Mouse (Mus musculus) hindbrain, embryonic 14.5 days (tissue): ENCODE results near the gene Eif4b. TPM values are rescaled to one million over a fixed set of nuclear protein-coding genes. Genes with fewer than 3 reads are reported as not detected.
A peak's percentile ranks its signal among the peaks of the same experiment; 100 is the strongest.

ENCODE experiments used
- ATAC-seq: fragments of 200-750 bp; cut with Nextera tagmentation; 2 replicates; pipeline ENCODE4 v1.8.0; 2017; ENCODE audit warnings: moderate number of reproducible peaks, mild to moderate bottlenecking, moderate TSS enrichment, moderate library complexity; ENCODE audit not compliant: low FRiP score
- DNase-seq: peaks from one replicate; pipeline ENCODE4 v3.0.0-alpha.2; 2015; ENCODE audit warnings: low spot score
- H3K27ac ChIP-seq: fragments of 300-500 bp; sonication (generic); 2 replicates; pipeline ENCODE4 v1.5.1; 2014; ENCODE audit warnings: mild to moderate bottlenecking, moderate library complexity
- H3K27me3 ChIP-seq: fragments of 300-500 bp; sonication (generic); 2 replicates; pipeline ENCODE4 v1.6.1; 2014; ENCODE audit warnings: mild to moderate bottlenecking, low read length, mixed read lengths; ENCODE audit not compliant: control insufficient read depth, insufficient read depth
- H3K36me3 ChIP-seq: fragments of 300-500 bp; sonication (generic); replicated peaks from 2 replicates; pipeline ENCODE4 v1.6.1; 2014; ENCODE audit not compliant: control insufficient read depth, insufficient read depth
- H3K4me1 ChIP-seq: fragments of 300-500 bp; sonication (generic); replicated peaks from 2 replicates; pipeline ENCODE4 v1.6.1; 2014; ENCODE audit warnings: antibody characterized with exemption, low read length, mixed read lengths; ENCODE audit not compliant: control insufficient read depth, insufficient read depth
- H3K4me2 ChIP-seq: fragments of 300-500 bp; sonication (generic); replicated peaks from 2 replicates; pipeline ENCODE4 v1.6.1; 2014; ENCODE audit warnings: mild to moderate bottlenecking, moderate library complexity
- H3K4me3 ChIP-seq: fragments of 300-500 bp; sonication (generic); replicated peaks from 2 replicates; pipeline ENCODE4 v1.5.1; 2014; ENCODE audit warnings: mild to moderate bottlenecking, low read length
- H3K9ac ChIP-seq: fragments of 300-500 bp; sonication (generic); 2 replicates; pipeline ENCODE4 v1.6.1; 2014
- H3K9me3 ChIP-seq: fragments of 300-500 bp; sonication (generic); 2 replicates; pipeline ENCODE4 v1.6.1; 2016; ENCODE audit warnings: low read length; ENCODE audit not compliant: control insufficient read depth
- WGBS: fragments of 180-500 bp; shearing (Covaris S2); extraction: QIAGEN DNeasy Blood & Tissue Kit; methylation state at CpG from one replicate; pipeline ENCODE4 v1.1.7; 2014; 5-methylcytosine and 5-hydroxymethylcytosine counted together
- polyA plus RNA-seq: library from polyadenylated mRNA; unstranded; fragments of >200 nt; fragmentation: Nextera tagmentation; extraction: Ambion mirVana; gene quantifications from 2 replicates; pipeline ENCODE4 v1.2.1, GENCODE M21; 2014

Eif4b gene
- polyA plus RNA-seq, 1 experiment from 2014 or later: 83.6 TPM

- Histone ChIP-seq H3K27ac (no peak overlapping the region), H3K4me2 (no peak overlapping the region), H3K9me3 (no peaks in the 10 kb centered on the region), H3K4me1 (no peaks in the 10 kb centered on the region), H3K9ac (no peak overlapping the region), H3K36me3 (no peaks in the 10 kb centered on the region), H3K4me3 (no peak overlapping the region), H3K27me3 (no peaks in the 10 kb centered on the region)
- WGBS: 93% methylated on average over 10 of the region's 10 CpGs
- DNase-seq (no peak), ATAC-seq (no peak)
These were observed 27.9 kb upstream of the Eif4b start for GRCm38 (mm10) chr15:102045691-102046090.

GRCm38 (mm10) chr15:102048006-102048405 lies 25.6 kb upstream of the Eif4b start:
- H3K4me2 ChIP-seq: no peak overlapping the region
- H3K4me3 ChIP-seq: no peak overlapping the region
- H3K36me3 ChIP-seq: no peaks in the 10 kb centered on the region
- 0 out of 2 replicates have a peak, but pooled peaks cover 2% of the 10 kb centered on the region for H3K4me1 ChIP-seq
- no peak overlapping the region for H3K27ac ChIP-seq
- DNase-seq (no peak), ATAC-seq (no peak)
- WGBS: 86% methylated on average over 6 of the region's 6 CpGs
- H3K9me3 ChIP-seq: no peaks in the 10 kb centered on the region
- no peaks in the 10 kb centered on the region for H3K27me3 ChIP-seq
- H3K9ac ChIP-seq: no peak overlapping the region

- Histone ChIP-seq H3K4me1 (0 out of 2 replicates have a peak, but pooled peaks cover 2% of the 10 kb centered on the region), H3K4me3 (no peak overlapping the region), H3K4me2 (no peak overlapping the region), H3K27me3 (no peaks in the 10 kb centered on the region), H3K9ac (no peak overlapping the region), H3K36me3 (no peaks in the 10 kb centered on the region), H3K9me3 (no peaks in the 10 kb centered on the region), H3K27ac (no peak overlapping the region)
- ATAC-seq (no peak), DNase-seq (no peak)
These were observed 23.7 kb upstream of the Eif4b start for GRCm38 (mm10) chr15:102049871-102050270.

DNA sequence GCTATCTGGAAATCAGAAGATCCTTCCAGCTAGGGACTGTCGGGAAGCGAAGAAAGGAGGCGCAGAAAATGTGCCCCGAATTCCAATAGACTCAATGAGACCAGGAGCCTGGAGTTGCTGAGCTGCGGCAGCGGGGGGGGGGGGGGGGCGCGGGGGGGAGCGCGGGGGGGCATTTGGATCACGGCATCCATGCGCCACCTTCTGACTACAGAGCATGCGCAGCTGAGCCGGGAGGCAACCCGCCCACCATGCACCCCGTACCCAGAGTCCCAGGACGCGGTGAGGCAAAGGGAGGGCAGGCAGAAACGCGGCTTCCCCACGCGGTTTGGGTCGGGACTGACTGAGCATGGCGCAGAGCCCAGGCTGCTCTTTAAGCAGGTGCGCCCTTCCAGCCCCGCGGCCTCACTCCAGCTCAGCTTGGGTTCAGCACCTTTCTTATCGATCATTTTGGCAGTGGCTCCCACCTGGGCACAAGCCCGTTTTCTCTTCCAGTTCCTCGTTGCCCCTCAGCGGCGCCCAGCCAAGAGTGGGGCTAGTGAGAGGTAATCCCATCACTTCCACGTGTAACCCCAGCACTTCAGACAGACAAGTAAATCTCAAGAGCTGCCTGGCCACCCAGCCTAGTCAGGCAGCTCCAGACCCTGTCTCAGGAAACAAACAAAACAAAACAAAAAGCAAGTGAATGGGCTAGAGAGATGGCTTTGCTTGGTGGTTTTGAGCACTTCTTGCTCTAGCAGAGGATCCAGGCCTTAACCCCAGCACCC lies 21.5 kb upstream of the Eif4b start:
- WGBS: 1% methylated on average over 31 of the region's 33 CpGs
- Histone ChIP-seq H3K27ac (peak overlapping the region; percentile 70), H3K9ac (peak overlapping the region; percentile 72), H3K27me3 (no peaks in the 10 kb centered on the region), H3K4me1 (0 out of 2 replicates have a peak, but pooled peaks cover 2% of the 10 kb centered on the region), H3K36me3 (no peaks in the 10 kb centered on the region), H3K4me2 (peak overlapping the region; percentile 54), H3K4me3 (peak overlapping the region; percentile 48), H3K9me3 (no peaks in the 10 kb centered on the region)
- DNase-seq: peak; percentile 74
- ATAC-seq: peak; percentile 75

DNA sequence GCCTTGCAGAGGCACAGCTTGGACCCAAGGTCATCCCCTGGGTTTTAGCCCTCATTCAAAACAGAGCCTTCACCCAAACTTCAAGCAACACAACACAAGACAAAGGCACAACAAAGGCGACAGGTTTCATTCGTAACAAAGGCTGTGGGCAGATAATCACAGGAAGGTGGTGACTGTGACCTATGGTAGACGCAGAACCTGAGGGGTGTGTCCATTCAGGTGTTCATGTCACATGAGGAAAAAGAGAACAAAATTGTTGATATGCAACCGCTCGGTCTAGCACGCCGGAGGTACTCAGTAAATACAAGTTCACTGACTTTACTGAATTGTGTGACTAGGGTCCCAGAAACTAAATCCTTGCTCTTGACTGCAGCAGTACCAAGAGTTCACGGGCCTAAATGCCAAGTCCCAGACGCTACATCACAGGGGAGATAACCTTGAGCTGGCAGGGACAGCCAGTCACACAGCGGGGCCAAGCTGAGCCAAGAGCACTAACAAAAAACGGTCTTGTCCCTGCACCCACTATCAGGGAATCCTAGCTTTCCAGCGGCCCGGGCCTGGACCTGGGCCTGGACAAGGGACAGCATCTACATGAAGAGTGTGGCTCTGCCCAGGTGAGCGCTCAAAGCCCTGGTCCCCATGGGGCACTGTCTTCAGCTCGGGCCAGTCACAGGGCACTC lies 16.9 kb upstream of the Eif4b start:
- H3K4me1 ChIP-seq: no peaks in the 10 kb centered on the region
- no peak for ATAC-seq
- no peak for DNase-seq
- no peak overlapping the region for H3K4me2 ChIP-seq
- H3K9ac ChIP-seq: no peak overlapping the region
- 92% methylated on average over 15 of the region's 15 CpGs for WGBS
- no peaks in the 10 kb centered on the region for H3K9me3 ChIP-seq
- H3K27me3 ChIP-seq: no peaks in the 10 kb centered on the region
- no peak overlapping the region for H3K4me3 ChIP-seq
- no peak overlapping the region for H3K27ac ChIP-seq
- no peaks in the 10 kb centered on the region for H3K36me3 ChIP-seq

DNA sequence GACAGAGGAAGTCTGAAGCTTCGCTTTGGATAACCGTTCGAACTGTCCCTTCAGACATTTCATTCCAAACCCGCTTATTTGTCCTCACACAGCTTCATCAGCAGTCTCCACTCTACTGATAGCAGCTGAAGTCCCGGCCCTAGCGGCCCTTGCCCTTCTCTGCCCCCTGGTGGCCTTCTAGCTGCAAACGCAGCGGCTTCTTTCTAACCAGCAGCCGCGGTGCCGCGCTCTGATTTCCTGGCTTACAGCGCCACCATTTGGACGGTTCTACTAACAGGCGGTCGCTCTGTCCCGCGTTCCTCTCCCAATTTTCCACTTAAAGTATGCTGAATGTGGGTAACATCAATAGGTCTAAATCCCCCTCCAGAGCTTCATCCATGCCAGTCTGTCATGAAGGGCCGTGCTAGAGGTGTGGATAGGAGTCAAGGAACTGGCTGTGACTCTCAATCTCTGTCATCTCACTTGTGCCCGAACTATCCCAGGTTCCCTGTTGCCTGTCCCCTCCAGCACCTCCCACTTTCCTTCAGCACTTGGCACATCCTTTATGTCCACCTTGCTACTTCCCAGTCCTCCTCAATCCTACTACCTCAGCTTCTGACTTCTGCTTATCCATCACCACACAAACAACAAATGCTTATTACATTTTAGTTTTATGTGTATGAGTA lies 7.8 kb upstream of the Eif4b start:
- 7% methylated on average over 20 of the region's 20 CpGs for WGBS
- ATAC-seq: peak; percentile 84
- peak; percentile 99 for DNase-seq

GRCm38 (mm10) chr15:102070476-102071467 lies 2.8 kb upstream of the Eif4b start:
- WGBS: 74% methylated on average over 13 of the region's 13 CpGs
- ATAC-seq: no peak
- Histone ChIP-seq H3K9ac (no peak overlapping the region), H3K4me2 (no peak overlapping the region), H3K36me3 (no peaks in the 10 kb centered on the region), H3K4me3 (no peak overlapping the region), H3K9me3 (no peaks in the 10 kb centered on the region), H3K27ac (no peak overlapping the region), H3K27me3 (peaks cover 14% of the 10 kb centered on the region; the same call in 1 of the 2 replicates), H3K4me1 (peaks cover 12% of the 10 kb centered on the region)
- DNase-seq: no peak

More for the DNA sequence above, 7.8 kb upstream of the Eif4b start:
- Histone ChIP-seq H3K27ac (no peak overlapping the region), H3K4me2 (no peak overlapping the region), H3K27me3 (peaks cover 14% of the 10 kb centered on the region; the same call in 1 of the 2 replicates), H3K36me3 (no peaks in the 10 kb centered on the region), H3K9ac (no peak overlapping the region), H3K9me3 (no peaks in the 10 kb centered on the region), H3K4me1 (no peaks in the 10 kb centered on the region), H3K4me3 (no peak overlapping the region)

DNA sequence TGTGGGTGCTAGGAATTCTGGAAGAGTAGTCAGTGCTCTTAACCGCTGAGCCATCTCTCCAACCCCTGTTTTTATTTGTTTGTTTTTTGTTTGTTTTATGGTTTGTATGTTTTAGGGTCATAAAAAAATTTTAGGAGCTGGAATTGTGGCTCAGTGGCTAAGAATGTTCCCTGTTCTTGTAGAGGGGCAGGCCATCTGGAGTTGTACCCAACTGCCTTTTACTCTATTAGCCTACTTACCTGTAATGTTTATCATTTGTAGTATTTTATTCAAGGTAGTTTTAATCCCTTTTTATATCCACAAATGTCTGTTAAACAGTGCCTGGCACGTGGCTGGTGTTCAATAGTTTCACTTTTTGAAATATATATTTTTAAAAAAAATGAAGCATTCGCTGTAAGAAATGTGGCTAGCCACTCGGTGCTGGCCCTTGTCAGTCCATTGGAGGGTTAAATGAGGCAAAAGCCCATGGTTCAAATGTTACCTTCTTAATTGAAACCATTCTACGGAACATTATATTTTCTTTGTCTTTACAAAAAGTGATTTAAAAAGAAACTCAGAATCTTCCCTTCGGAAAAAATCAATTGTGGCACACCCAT lies 512 bp upstream of the Eif4b start:
- Histone ChIP-seq H3K36me3 (no peaks in the 10 kb centered on the region), H3K4me3 (peak overlapping the region; percentile 79), H3K4me2 (peak overlapping the region; percentile 56), H3K4me1 (peaks cover 18% of the 10 kb centered on the region), H3K27me3 (no peaks in the 10 kb centered on the region; the same call in 1 of the 2 replicates), H3K27ac (peak overlapping the region; percentile 97), H3K9me3 (no peaks in the 10 kb centered on the region), H3K9ac (peak overlapping the region; percentile 46)
- ATAC-seq (peak; percentile 29; the same call in 1 of the 2 replicates), DNase-seq (no peak)
- 15% methylated on average over 6 of the region's 6 CpGs for WGBS
